In genomic region chr10:119342317-119343114, GRCm38 (mm10) we compare ENCODE assay signal across 32 mouse cellular contexts.
DNase-seq lines count a peak whose midpoint lies in the region; ATAC-seq lines count a peak whose summit lies in the region.
"Had no signal": no experiment of that assay in that cellular context is flagged by ENCODE, and none has a peak within 500 bp of the region (broad histone marks: within the 10 kb centered on the region; RNA-seq: fewer than 3 reads in every experiment).

No protein-coding gene starts in this region.

- H3K27me3 ChIP-seq in embryonic facial prominence, embryonic 14.5 days (replicated peaks; ENCODE audit: control insufficient read depth, insufficient read depth, low read length): no peaks in the 10 kb centered on the region
- no peaks in the 10 kb centered on the region for H3K27me3 ChIP-seq in embryonic facial prominence, embryonic 10.5 days (replicated peaks; ENCODE audit: low read depth, poor library complexity, severe bottlenecking)
- H3K27me3 ChIP-seq: CH12.LX; embryonic facial prominence, embryonic 12.5 days; forebrain, embryonic 13.5 days; heart, embryonic 15.5 days; hindbrain, embryonic 12.5 days; intestine, embryonic 15.5 days; limb, embryonic 13.5 days; liver, embryonic 12.5 days; megakaryocyte, embryonic 14.5 days; neural tube, embryonic 13.5 days had no signal

- H3K36me3 ChIP-seq in embryonic facial prominence, embryonic 14.5 days (ENCODE audit: control insufficient read depth, insufficient read depth, low read length): no peaks in the 10 kb centered on the region
- H3K36me3 ChIP-seq in embryonic facial prominence, embryonic 10.5 days (replicated peaks): no peaks in the 10 kb centered on the region
- H3K36me3 ChIP-seq: embryonic facial prominence, embryonic 12.5 days; heart, embryonic 15.5 days; hindbrain, embryonic 12.5 days; intestine, embryonic 15.5 days; limb, embryonic 13.5 days; liver, embryonic 12.5 days; neural tube, embryonic 13.5 days had no signal

- no peak overlapping the region for H3K4me2 ChIP-seq in embryonic facial prominence, embryonic 14.5 days (ENCODE audit: low read depth, low read length)
- H3K4me2 ChIP-seq: embryonic facial prominence, embryonic 12.5 days; forebrain, embryonic 13.5 days; heart, embryonic 15.5 days; hindbrain, embryonic 12.5 days; intestine, embryonic 15.5 days; limb, embryonic 13.5 days; liver, embryonic 12.5 days; neural tube, embryonic 13.5 days had no signal

- no peaks in the 10 kb centered on the region for H3K9me3 ChIP-seq in embryonic facial prominence, embryonic 14.5 days (ENCODE audit: control insufficient read depth, low read length)
- H3K9me3 ChIP-seq in embryonic facial prominence, embryonic 10.5 days: peaks cover 8% of the 10 kb centered on the region; the same call in 1 of the 2 replicates
- H3K9me3 ChIP-seq: forebrain, embryonic 13.5 days; heart, embryonic 15.5 days; intestine, embryonic 15.5 days; liver, embryonic 12.5 days had no signal

- H3K4me1 ChIP-seq in embryonic facial prominence, embryonic 14.5 days (ENCODE audit: control insufficient read depth, insufficient read depth, low read length): no peaks in the 10 kb centered on the region
- no peaks in the 10 kb centered on the region for H3K4me1 ChIP-seq in embryonic facial prominence, embryonic 10.5 days
- H3K4me1 ChIP-seq: embryonic facial prominence, embryonic 12.5 days; forebrain, embryonic 13.5 days; heart, embryonic 15.5 days; hindbrain, embryonic 12.5 days; intestine, embryonic 15.5 days; limb, embryonic 13.5 days; liver, embryonic 12.5 days; megakaryocyte, embryonic 14.5 days; neural tube, embryonic 13.5 days had no signal

- no peak overlapping the region for H3K4me3 ChIP-seq in embryonic facial prominence, embryonic 14.5 days (ENCODE audit: low read depth, low read length)
- H3K4me3 ChIP-seq in embryonic facial prominence, embryonic 10.5 days: no peak overlapping the region
- H3K4me3 ChIP-seq: embryonic facial prominence, embryonic 12.5 days; forebrain, embryonic 13.5 days; heart, embryonic 15.5 days; hindbrain, embryonic 12.5 days; intestine, embryonic 15.5 days; layer of hippocampus, adult 2 months; limb, embryonic 13.5 days; liver, embryonic 12.5 days; megakaryocyte, embryonic 14.5 days; myocyte; neural tube, embryonic 13.5 days had no signal

- WGBS in embryonic facial prominence, embryonic 14.5 days: 59% methylated on average over 13 of the region's 13 CpGs
- WGBS in embryonic facial prominence, embryonic 10.5 days: 78% methylated on average over 13 of the region's 13 CpGs

- H3K27ac ChIP-seq in embryonic facial prominence, embryonic 14.5 days (replicated peaks; ENCODE audit: low read depth, low read length): no peak overlapping the region
- no peak overlapping the region for H3K27ac ChIP-seq in embryonic facial prominence, embryonic 10.5 days (replicated peaks)
- H3K27ac ChIP-seq: embryonic facial prominence, embryonic 12.5 days; forebrain, embryonic 13.5 days; heart, embryonic 15.5 days; hindbrain, embryonic 12.5 days; hindbrain, postnatal 0 days; intestine, embryonic 15.5 days; layer of hippocampus, adult 2 months; limb, embryonic 13.5 days; liver, embryonic 12.5 days; neural tube, embryonic 13.5 days had no signal

- ATAC-seq in embryonic facial prominence, embryonic 14.5 days (ENCODE audit: low read depth): peak; percentile 4; the same call in 1 of the 2 replicates
- ATAC-seq: forebrain, embryonic 13.5 days; hindbrain, postnatal 0 days; intestine, embryonic 15.5 days; liver, embryonic 12.5 days; liver, postnatal 0 days; midbrain, embryonic 16.5 days had no signal

- DNase-seq in embryonic facial prominence, embryonic 14.5 days (ENCODE audit: low spot score): peak; percentile 58
- DNase-seq in embryonic facial prominence, embryonic 10.5 days (ENCODE audit: low spot score): no peak
- DNase-seq in left cerebral cortex, postnatal 10 days (ENCODE audit: extremely low spot score in 1 of 2, low spot score in 2 of 2): peak; percentile 8 to 40
- no peak for DNase-seq in left cerebral cortex, postnatal 4 days
- DNase-seq in right cerebral cortex, adult 18-20 months: peak; percentile 20
- no peak for DNase-seq in right cerebral cortex, postnatal 25 days
- DNase-seq in telencephalon, adult 2 months (ENCODE audit: low read depth, low spot score): peak; percentile 28
- no peak for DNase-seq in lung, postnatal 14 days
- DNase-seq: adrenal gland, postnatal 10 days; cerebellum, adult 11 months; cerebellum, adult 9-10 months; cerebellum, postnatal 36 days; heart, postnatal 36 days; kidney, adult 2 months; kidney, postnatal 36 days; liver, postnatal 0 days; lung, postnatal 4 days; thymus, postnatal 4 days had no signal

- intact Hi-C loops in left cerebral cortex, postnatal 10 days (cut with DNase I): no loop called here
- intact Hi-C loops in left cerebral cortex, postnatal 4 days (cut with DNase I): no loop called here

- no peak overlapping the region for H3K9ac ChIP-seq in embryonic facial prominence, embryonic 14.5 days (ENCODE audit: low read depth, low read length)
- H3K9ac ChIP-seq: embryonic facial prominence, embryonic 12.5 days; forebrain, embryonic 13.5 days; heart, embryonic 15.5 days; hindbrain, embryonic 12.5 days; intestine, embryonic 15.5 days; limb, embryonic 13.5 days; liver, embryonic 12.5 days; liver, postnatal 0 days; neural tube, embryonic 13.5 days had no signal

Comparison
In these comparisons a context has a peak if more than half of its experiments do, and no peak if none do; other contexts are left out.
1. DNase-seq: peak in embryonic facial prominence, embryonic 14.5 days (single experiment), left cerebral cortex, postnatal 10 days (2 of 2), right cerebral cortex, adult 18-20 months (single experiment) and telencephalon, adult 2 months (single experiment); none in embryonic facial prominence, embryonic 10.5 days (single experiment), left cerebral cortex, postnatal 4 days (single experiment), right cerebral cortex, postnatal 25 days (single experiment) and lung, postnatal 14 days (single experiment).